Mouse (Mus musculus) hindbrain, embryonic 12.5 days (tissue): ENCODE results near the gene Atrnl1. TPM values are rescaled to one million over a fixed set of nuclear protein-coding genes. Genes with fewer than 3 reads are reported as not detected.

Experiments used
- ATAC-seq: fragments of 200-750 bp; cut with Nextera tagmentation; 2 replicates; pipeline ENCODE4 v1.8.0; 2017; ENCODE audit warnings: moderate TSS enrichment; ENCODE audit not compliant: low FRiP score
- H3K27ac ChIP-seq: fragments of 300-500 bp; sonication (generic); 2 replicates; pipeline ENCODE4 v1.5.1; 2016; ENCODE audit warnings: mild to moderate bottlenecking
- H3K27me3 ChIP-seq: fragments of 300-500 bp; sonication (generic); 2 replicates; pipeline ENCODE4 v1.6.1; 2016; ENCODE audit warnings: mild to moderate bottlenecking
- H3K36me3 ChIP-seq: fragments of 300-500 bp; sonication (generic); 2 replicates; pipeline ENCODE4 v1.6.1; 2016; ENCODE audit warnings: mild to moderate bottlenecking
- H3K4me1 ChIP-seq: fragments of 300-500 bp; sonication (generic); 2 replicates; pipeline ENCODE4 v1.6.1; 2016
- H3K4me2 ChIP-seq: fragments of 300-500 bp; sonication (generic); replicated peaks from 2 replicates; pipeline ENCODE4 v1.6.1; 2016; ENCODE audit warnings: mild to moderate bottlenecking
- H3K4me3 ChIP-seq: fragments of 300-500 bp; sonication (generic); 2 replicates; pipeline ENCODE4 v1.5.1; 2016; ENCODE audit warnings: mild to moderate bottlenecking
- H3K9ac ChIP-seq: fragments of 300-500 bp; sonication (generic); 2 replicates; pipeline ENCODE4 v1.6.1; 2016; ENCODE audit warnings: mild to moderate bottlenecking, moderate library complexity
- H3K9me3 ChIP-seq: fragments of 300-500 bp; sonication (generic); replicated peaks from 2 replicates; pipeline ENCODE4 v1.6.1; 2016; ENCODE audit warnings: mild to moderate bottlenecking
- WGBS: fragments of 180-500 bp; shearing (Covaris S2); methylation state at CpG from one replicate; pipeline ENCODE4 v1.1.7; 2016; 5-methylcytosine and 5-hydroxymethylcytosine counted together
- polyA plus RNA-seq: library from polyadenylated mRNA; unstranded; fragments of >200 nt; fragmentation: Nextera tagmentation; extraction: Ambion mirVana; gene quantifications from 2 replicates; pipeline ENCODE4 v1.2.1, GENCODE M21; 2016

Atrnl1 gene
- polyA plus RNA-seq, 1 experiment from 2014 or later, result 12.4 TPM

DNA sequence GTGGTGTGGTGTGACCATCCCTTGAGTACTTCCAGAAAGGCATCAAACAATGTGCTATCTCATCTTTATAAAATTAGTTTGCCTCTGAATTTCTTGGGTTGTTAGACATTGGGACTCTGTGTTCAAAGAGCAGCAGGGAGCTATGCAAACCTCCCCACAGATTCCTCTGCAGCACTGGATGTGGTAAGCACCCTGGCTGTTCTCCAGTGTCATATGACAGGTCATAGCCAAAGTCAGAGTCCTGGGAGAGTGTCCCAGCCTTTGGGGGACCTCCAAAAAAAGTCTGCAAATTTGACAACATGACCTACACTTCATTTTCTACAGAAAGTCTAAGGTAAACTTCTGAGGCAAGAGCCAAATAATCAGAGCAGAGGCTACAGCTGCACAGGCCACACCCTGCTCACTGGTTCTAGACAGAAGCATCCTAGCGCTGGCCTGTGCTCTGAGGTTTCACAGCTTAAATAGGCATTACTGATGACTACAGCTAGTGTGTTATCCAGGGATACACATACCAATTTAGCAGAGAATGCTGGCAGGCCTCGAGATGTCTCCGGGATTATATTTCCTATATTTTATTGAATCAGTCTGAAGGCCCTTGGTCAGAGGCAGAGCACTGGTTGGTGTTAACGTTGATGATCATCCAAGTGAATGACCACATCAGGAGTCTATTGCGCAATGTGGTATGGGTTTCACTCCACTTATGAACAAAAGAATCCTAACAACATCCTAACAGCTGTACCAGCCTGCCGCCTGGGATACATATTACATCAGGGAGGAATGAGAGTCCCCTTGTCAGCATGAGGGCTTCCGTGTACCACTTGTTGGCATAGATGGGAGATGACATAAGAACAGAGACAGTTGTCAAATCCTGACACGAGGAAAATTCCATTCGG lies 406.0 kb downstream of the Atrnl1 start:
- ATAC-seq, result no peak
- Histone ChIP-seq H3K27ac (no peak overlapping the region), H3K27me3 (no peaks in the 10 kb centered on the region), H3K4me1 (no peaks in the 10 kb centered on the region), H3K9ac (no peak overlapping the region), H3K36me3 (no peaks in the 10 kb centered on the region), H3K9me3 (no peaks in the 10 kb centered on the region), H3K4me3 (no peak overlapping the region), H3K4me2 (no peak overlapping the region)
- 86% methylated on average over 9 of the region's 9 CpGs for WGBS

DNA sequence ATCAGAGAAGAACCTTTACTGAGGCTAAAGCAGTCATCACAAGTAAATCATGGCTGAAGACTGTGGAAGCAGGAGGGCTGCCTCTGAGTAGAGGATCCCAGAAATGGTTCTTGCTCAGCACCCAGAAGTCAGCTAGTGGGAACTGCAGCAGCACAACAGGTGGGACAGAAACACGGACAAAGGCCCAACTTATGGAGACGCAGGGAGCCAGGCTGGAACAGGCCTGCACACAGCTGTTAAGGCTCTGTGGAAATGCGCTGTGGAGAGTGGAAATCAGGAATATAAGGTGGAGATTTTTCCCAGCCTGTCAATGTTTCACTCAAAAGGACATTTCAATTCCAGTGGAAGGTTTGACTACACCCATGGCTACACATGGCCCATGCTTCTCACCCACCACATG lies 406.6 kb downstream of the Atrnl1 start:
- Histone ChIP-seq H3K27ac (no peak overlapping the region), H3K36me3 (no peaks in the 10 kb centered on the region), H3K27me3 (no peaks in the 10 kb centered on the region), H3K9ac (no peak overlapping the region), H3K4me3 (no peak overlapping the region), H3K4me2 (no peak overlapping the region), H3K4me1 (no peaks in the 10 kb centered on the region), H3K9me3 (no peaks in the 10 kb centered on the region)
- ATAC-seq, result no peak
- 92% methylated on average over 3 of the region's 3 CpGs for WGBS

DNA sequence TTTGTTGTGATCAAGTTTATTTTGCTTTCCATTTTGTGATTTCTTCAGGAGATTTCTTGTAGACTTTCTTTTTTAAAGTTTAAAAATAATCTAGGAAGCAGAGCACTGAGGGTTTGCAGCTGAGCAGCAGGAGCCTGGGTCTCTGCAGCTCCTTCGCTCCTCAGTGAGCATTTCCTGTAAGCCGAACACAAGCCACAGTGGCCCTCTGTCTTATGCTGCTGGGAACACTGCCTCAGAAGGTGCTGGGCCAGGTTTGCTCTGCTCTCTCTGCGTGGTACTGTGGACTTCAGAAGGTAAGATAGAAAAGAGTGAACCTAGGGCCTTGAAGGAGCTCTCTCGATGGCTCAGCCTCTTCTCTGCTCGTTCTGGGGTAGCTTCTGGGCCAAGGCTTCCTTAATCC lies 407.9 kb downstream of the Atrnl1 start:
- Histone ChIP-seq H3K27ac (no peak overlapping the region), H3K9me3 (no peaks in the 10 kb centered on the region), H3K4me1 (no peaks in the 10 kb centered on the region), H3K4me2 (no peak overlapping the region), H3K36me3 (no peaks in the 10 kb centered on the region), H3K4me3 (no peak overlapping the region), H3K9ac (no peak overlapping the region), H3K27me3 (no peaks in the 10 kb centered on the region)
- WGBS, result 71% methylated on average over 5 of the region's 5 CpGs
- no peak for ATAC-seq

GRCm38 (mm10) chr19:58021514-58022284 lies 410.9 kb downstream of the Atrnl1 start:
- H3K9ac ChIP-seq, result no peak overlapping the region
- no peak overlapping the region for H3K27ac ChIP-seq
- no peak for ATAC-seq
- H3K36me3 ChIP-seq, result no peaks in the 10 kb centered on the region
- no peak overlapping the region for H3K4me3 ChIP-seq
- H3K9me3 ChIP-seq, result no peaks in the 10 kb centered on the region
- H3K4me2 ChIP-seq, result no peak overlapping the region
- no peaks in the 10 kb centered on the region for H3K27me3 ChIP-seq
- no peaks in the 10 kb centered on the region for H3K4me1 ChIP-seq
- 90% methylated on average over 8 of the region's 8 CpGs for WGBS

DNA sequence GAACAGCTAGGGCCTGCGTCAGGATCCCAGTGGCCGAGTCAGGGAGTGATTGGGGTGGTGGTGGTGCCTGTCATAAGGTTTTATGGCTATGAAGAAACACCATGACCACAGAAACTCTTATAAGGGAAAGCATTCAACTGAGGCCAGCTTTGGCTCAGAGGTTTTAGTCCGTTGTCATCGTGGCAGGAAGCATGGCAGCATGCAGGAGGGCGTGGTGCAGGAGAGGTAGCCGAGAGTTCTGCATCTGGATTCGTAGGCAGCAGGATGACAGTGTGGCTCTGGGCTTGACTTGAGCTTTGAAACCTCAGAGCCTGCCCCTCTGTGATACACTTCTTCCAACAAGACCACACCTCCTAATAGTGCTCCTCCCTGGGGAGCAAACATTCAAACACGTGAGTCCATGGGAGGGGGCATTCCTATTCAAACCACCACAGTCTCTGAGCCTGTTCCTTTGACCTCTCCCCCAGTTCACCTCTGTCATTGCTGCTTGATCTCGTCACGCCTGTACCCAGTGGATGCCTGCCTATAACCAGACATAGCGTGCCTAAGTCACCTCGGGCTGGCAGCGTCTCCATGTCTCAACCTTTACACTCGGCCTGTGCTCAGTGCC lies 412.5 kb downstream of the Atrnl1 start:
- Histone ChIP-seq H3K4me2 (no peak overlapping the region), H3K27me3 (no peaks in the 10 kb centered on the region), H3K4me3 (no peak overlapping the region), H3K9ac (no peak overlapping the region), H3K27ac (no peak overlapping the region), H3K9me3 (no peaks in the 10 kb centered on the region), H3K4me1 (no peaks in the 10 kb centered on the region), H3K36me3 (no peaks in the 10 kb centered on the region)
- ATAC-seq, result no peak
- 84% methylated on average over 14 of the region's 14 CpGs for WGBS

- no peak overlapping the region for H3K9ac ChIP-seq
- 81% methylated on average over 2 of the region's 2 CpGs for WGBS
- H3K36me3 ChIP-seq, result peaks cover 5% of the 10 kb centered on the region; the same call in 1 of the 2 replicates
Measured at GRCm38 (mm10) chr19:58025053-58025452, 414.2 kb downstream of the Atrnl1 start.

GRCm38 (mm10) chr19:58029661-58030060 lies 418.8 kb downstream of the Atrnl1 start:
- peaks cover 12% of the 10 kb centered on the region; the same call in 1 of the 2 replicates for H3K36me3 ChIP-seq
- no peak overlapping the region for H3K4me2 ChIP-seq
- no peak overlapping the region for H3K27ac ChIP-seq
- no peak overlapping the region for H3K4me3 ChIP-seq
- H3K9me3 ChIP-seq, result peaks cover 8% of the 10 kb centered on the region; the same call in 1 of the 2 replicates
- H3K9ac ChIP-seq, result no peak overlapping the region
- no peaks in the 10 kb centered on the region for H3K27me3 ChIP-seq
- no peak for ATAC-seq
- 58% methylated on average over 2 of the region's 2 CpGs for WGBS
- H3K4me1 ChIP-seq, result no peaks in the 10 kb centered on the region

More at GRCm38 (mm10) chr19:58025053-58025452, 414.2 kb downstream of the Atrnl1 start:
- Histone ChIP-seq H3K27ac (no peak overlapping the region), H3K27me3 (no peaks in the 10 kb centered on the region), H3K4me1 (no peaks in the 10 kb centered on the region), H3K9me3 (0 out of 2 replicates have a peak, but pooled peaks cover 2% of the 10 kb centered on the region), H3K4me2 (no peak overlapping the region), H3K4me3 (no peak overlapping the region)
- ATAC-seq, result no peak

DNA sequence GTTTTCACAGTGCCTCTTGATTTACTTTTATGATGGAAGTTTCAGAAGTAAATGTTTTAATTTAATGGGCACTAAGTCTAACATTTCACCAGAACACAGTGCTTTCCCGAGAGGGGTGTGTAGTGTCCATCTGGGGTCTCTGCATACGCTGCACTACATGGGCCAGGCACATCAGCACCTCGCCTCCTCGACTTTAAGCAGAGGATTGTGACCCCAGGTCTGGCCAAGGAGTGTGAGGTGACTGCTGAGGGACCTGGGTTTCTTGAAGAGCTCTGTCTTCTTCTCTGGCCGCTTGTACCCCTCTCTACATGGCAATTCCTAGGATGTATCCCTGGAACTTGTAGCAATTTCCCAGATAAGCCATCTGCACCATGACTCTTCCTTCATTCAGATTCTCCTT lies 422.4 kb downstream of the Atrnl1 start:
- Histone ChIP-seq H3K9ac (no peak overlapping the region), H3K9me3 (peaks cover 8% of the 10 kb centered on the region; the same call in 1 of the 2 replicates), H3K27ac (no peak overlapping the region), H3K4me1 (no peaks in the 10 kb centered on the region), H3K4me3 (no peak overlapping the region), H3K36me3 (peaks cover 12% of the 10 kb centered on the region; the same call in 1 of the 2 replicates), H3K4me2 (no peak overlapping the region), H3K27me3 (no peaks in the 10 kb centered on the region)
- WGBS, result 86% methylated on average over 5 of the region's 5 CpGs
- no peak for ATAC-seq

DNA sequence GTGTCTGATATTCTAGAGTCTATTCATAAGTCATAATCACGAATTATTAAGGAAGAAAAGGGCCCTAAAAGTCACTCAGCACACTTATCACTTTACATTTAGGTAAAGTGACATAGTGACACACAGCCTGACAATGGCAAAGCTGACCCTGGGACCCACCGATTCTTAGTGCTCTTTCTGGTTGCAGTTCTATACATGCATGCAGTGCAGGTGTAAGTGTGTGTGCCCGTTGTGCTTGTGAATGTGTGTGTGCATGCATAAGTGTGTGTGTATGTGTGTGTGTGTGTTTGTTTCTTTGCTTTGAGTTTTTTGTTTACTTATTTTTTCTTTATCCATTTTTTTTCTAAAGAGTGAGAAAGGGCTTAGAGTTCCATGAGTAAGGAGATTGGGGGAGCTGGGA lies 425.3 kb downstream of the Atrnl1 start:
- H3K36me3 ChIP-seq, result no peaks in the 10 kb centered on the region
- no peak overlapping the region for H3K27ac ChIP-seq
- no peaks in the 10 kb centered on the region for H3K9me3 ChIP-seq
- no peak overlapping the region for H3K9ac ChIP-seq
- 0 out of 2 replicates have a peak, but pooled peaks cover 3% of the 10 kb centered on the region for H3K4me1 ChIP-seq
- no peak overlapping the region for H3K4me3 ChIP-seq
- H3K27me3 ChIP-seq, result no peaks in the 10 kb centered on the region
- H3K4me2 ChIP-seq, result no peak overlapping the region
- WGBS, result 86% methylated on average over 3 of the region's 3 CpGs
- no peak for ATAC-seq

GRCm38 (mm10) chr19:58043120-58043519 lies 432.3 kb downstream of the Atrnl1 start:
- no peaks in the 10 kb centered on the region; the same call in 1 of the 2 replicates for H3K36me3 ChIP-seq
- H3K4me2 ChIP-seq, result no peak overlapping the region
- no peak for ATAC-seq
- 79% methylated on average over 8 of the region's 8 CpGs for WGBS
- H3K4me3 ChIP-seq, result no peak overlapping the region
- H3K9ac ChIP-seq, result no peak overlapping the region
- H3K4me1 ChIP-seq, result peaks cover 5% of the 10 kb centered on the region; the same call in 1 of the 2 replicates
- no peaks in the 10 kb centered on the region for H3K27me3 ChIP-seq
- H3K9me3 ChIP-seq, result no peaks in the 10 kb centered on the region
- no peak overlapping the region for H3K27ac ChIP-seq

- Histone ChIP-seq H3K36me3 (no peaks in the 10 kb centered on the region; the same call in 1 of the 2 replicates), H3K27me3 (no peaks in the 10 kb centered on the region), H3K4me2 (no peak overlapping the region), H3K4me3 (no peak overlapping the region), H3K9me3 (no peaks in the 10 kb centered on the region), H3K4me1 (peaks cover 5% of the 10 kb centered on the region; the same call in 1 of the 2 replicates), H3K27ac (no peak overlapping the region), H3K9ac (no peak overlapping the region)
- ATAC-seq, result no peak
- WGBS, result 75% methylated on average over 4 of the region's 4 CpGs
Measured at GRCm38 (mm10) chr19:58043550-58043949, 432.7 kb downstream of the Atrnl1 start.

- H3K27ac ChIP-seq, result no peak overlapping the region
- WGBS, result 93% methylated on average over 5 of the region's 5 CpGs
- no peaks in the 10 kb centered on the region for H3K9me3 ChIP-seq
Measured at GRCm38 (mm10) chr19:58044816-58045215, 434.0 kb downstream of the Atrnl1 start.

More at GRCm38 (mm10) chr19:58044816-58045215, 434.0 kb downstream of the Atrnl1 start:
- Histone ChIP-seq H3K4me2 (no peak overlapping the region), H3K4me3 (no peak overlapping the region), H3K27me3 (no peaks in the 10 kb centered on the region), H3K36me3 (no peaks in the 10 kb centered on the region; the same call in 1 of the 2 replicates), H3K4me1 (peaks cover 2% of the 10 kb centered on the region; the same call in 1 of the 2 replicates), H3K9ac (no peak overlapping the region)
- ATAC-seq, result no peak
